Mouse (Mus musculus) testis, adult 2 months (tissue): ENCODE results near the gene Nol10.

Experiments used
- CTCF ChIP-seq: fragments of 200-500 bp; IDR thresholded peaks from 2 replicates; pipeline ENCODE4 v1.5.1; 2012; ENCODE audit warnings: low read depth, mild to moderate bottlenecking, inconsistent platforms, low read length, moderate library complexity; ENCODE audit not compliant: control insufficient read depth, insufficient read depth, insufficient replicate concordance
- POLR2A ChIP-seq: fragments of 200-500 bp; IDR thresholded peaks from 2 replicates; pipeline ENCODE4 v1.6.1; 2012; ENCODE audit warnings: low read depth, mild to moderate bottlenecking, inconsistent platforms, low read length, moderate library complexity; ENCODE audit not compliant: control insufficient read depth

- TF ChIP-seq POLR2A (no peak), CTCF (no peak)
These were observed 48.4 kb upstream of the Nol10 start for GRCm38 (mm10) chr12:17299902-17300301.
